Mouse (Mus musculus): ENCODE results near the gene Rnf130. TPM values are rescaled to one million over a fixed set of nuclear protein-coding genes. Genes with fewer than 3 reads are reported as not detected.

The Rnf130 gene
- polyA plus RNA-seq, 1 experiment: not detected

DNA sequence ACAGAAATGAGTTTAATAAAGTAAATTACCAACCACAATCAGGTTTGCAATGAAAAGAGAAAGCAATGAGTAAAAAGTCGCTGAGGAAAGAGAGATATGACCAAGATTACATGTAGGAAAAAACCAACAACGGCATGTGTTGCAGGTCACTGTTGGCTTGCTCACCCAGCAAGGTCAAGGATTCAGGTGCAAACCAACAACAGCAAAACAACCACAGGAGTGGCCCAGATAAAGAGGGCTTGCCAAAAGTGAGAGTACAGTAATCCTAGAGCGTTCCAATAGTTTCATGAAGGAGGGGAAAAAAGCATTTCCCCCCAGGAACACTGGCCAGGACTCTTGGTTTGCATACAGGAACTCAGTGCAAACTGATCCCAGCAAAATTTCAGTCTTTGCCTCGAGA, 28.7 kb upstream of the Rnf130 start:
- no peak overlapping the region for H3K4me3 ChIP-seq (ENCODE audit: insufficient read depth, poor library complexity, severe bottlenecking)
- no peak for TF ChIP-seq CEBPB (IDR thresholded peaks at IDR 0.05; ENCODE audit: low read depth)
- TF ChIP-seq MAX (IDR thresholded peaks at IDR 0.05): no peak
- TF ChIP-seq MYOD1 (IDR thresholded peaks at IDR 0.05; ENCODE audit: control insufficient read depth, insufficient read length, low read depth): no peak
- TF ChIP-seq FOSL1 (IDR thresholded peaks at IDR 0.05; ENCODE audit: insufficient read depth, low read length, poor library complexity, severe bottlenecking): no peak
- no peak for TF ChIP-seq CTCF (IDR thresholded peaks at IDR 0.05; ENCODE audit: control insufficient read depth, insufficient read depth, insufficient read length)
- TF ChIP-seq USF1 (IDR thresholded peaks at IDR 0.05; ENCODE audit: low read depth): no peak
- no peak for TF ChIP-seq MYOG (IDR thresholded peaks at IDR 0.05; ENCODE audit: control insufficient read depth, extremely low read depth, insufficient read length)

DNA sequence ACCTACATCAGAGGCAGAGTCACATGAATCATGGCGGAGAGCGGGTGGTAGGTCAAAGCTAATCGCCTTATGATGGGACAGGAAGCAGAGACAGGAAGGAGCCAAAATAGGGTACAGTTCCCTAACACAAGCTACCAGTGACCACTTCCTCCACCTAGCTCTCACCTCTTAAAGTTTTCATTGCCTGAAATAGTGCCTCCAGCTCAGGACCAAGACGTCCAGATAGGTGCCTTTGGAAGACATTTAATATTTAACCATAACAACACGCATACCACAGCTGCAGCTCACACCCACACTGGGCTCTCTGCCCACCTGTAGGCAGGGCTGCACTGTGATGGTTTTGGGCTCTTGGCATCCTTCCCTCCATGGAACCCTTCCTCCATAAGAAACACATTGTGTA, 27.8 kb upstream of the Rnf130 start:
- H3K79me2 ChIP-seq (ENCODE audit: control insufficient read depth, insufficient read depth): no peaks in the 10 kb centered on the region
- no peaks in the 10 kb centered on the region for H3K36me3 ChIP-seq (ENCODE audit: control insufficient read depth, insufficient read depth)
- no peaks in the 10 kb centered on the region for H3K79me3 ChIP-seq (ENCODE audit: low read depth)
- H3K27me3 ChIP-seq (ENCODE audit: control insufficient read depth, insufficient read depth, insufficient read length): peaks cover 26% of the 10 kb centered on the region
- H3K4me3 ChIP-seq (ENCODE audit: insufficient read depth, poor library complexity, severe bottlenecking): no peak overlapping the region
- TF ChIP-seq USF1 (IDR thresholded peaks at IDR 0.05; ENCODE audit: low read depth) (no peak), FOSL1 (IDR thresholded peaks at IDR 0.05; ENCODE audit: insufficient read depth, low read length, poor library complexity, severe bottlenecking) (no peak), MYOG (IDR thresholded peaks at IDR 0.05; ENCODE audit: control insufficient read depth, extremely low read depth, insufficient read length) (no peak), MYOD1 (IDR thresholded peaks at IDR 0.05; ENCODE audit: control insufficient read depth, insufficient read length, low read depth) (no peak), MAX (IDR thresholded peaks at IDR 0.05) (no peak), CTCF (IDR thresholded peaks at IDR 0.05; ENCODE audit: control insufficient read depth, insufficient read depth, insufficient read length) (no peak), CEBPB (IDR thresholded peaks at IDR 0.05; ENCODE audit: low read depth) (no peak)
- H3ac ChIP-seq (ENCODE audit: control insufficient read depth, insufficient read length, low read depth): no peak overlapping the region

More for the DNA sequence above, 28.7 kb upstream of the Rnf130 start:
- H3K36me3 ChIP-seq (ENCODE audit: control insufficient read depth, insufficient read depth): no peaks in the 10 kb centered on the region
- H3ac ChIP-seq (ENCODE audit: control insufficient read depth, insufficient read length, low read depth): no peak overlapping the region
- H3K79me2 ChIP-seq (ENCODE audit: control insufficient read depth, insufficient read depth): no peaks in the 10 kb centered on the region
- peaks cover 22% of the 10 kb centered on the region for H3K27me3 ChIP-seq (ENCODE audit: control insufficient read depth, insufficient read depth, insufficient read length)
- H3K79me3 ChIP-seq (ENCODE audit: low read depth): no peaks in the 10 kb centered on the region

DNA sequence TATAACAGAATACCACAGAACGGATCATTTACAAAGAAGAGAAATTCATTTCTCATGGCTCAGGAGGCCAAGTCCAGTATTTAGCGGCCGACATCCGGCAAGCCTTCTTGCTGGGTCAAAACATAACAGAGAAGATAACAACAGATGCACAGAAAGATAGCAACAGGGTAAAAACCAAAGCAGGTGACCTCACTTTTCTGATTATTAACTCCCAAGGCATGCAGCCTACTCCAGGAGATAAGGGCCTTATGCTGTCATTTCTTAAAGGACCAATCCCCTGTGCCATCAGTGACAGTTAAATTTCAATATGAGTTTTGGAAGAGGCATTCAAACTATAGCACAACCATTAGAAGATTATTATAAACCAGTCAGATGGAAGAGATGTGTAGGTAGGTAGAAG, 22.3 kb upstream of the Rnf130 start:
- H3K79me2 ChIP-seq (ENCODE audit: control insufficient read depth, insufficient read depth): no peaks in the 10 kb centered on the region
- no peak for TF ChIP-seq FOSL1 (IDR thresholded peaks at IDR 0.05; ENCODE audit: insufficient read depth, low read length, poor library complexity, severe bottlenecking)
- no peaks in the 10 kb centered on the region for H3K79me3 ChIP-seq (ENCODE audit: low read depth)
- no peak overlapping the region for H3K4me3 ChIP-seq (ENCODE audit: insufficient read depth, poor library complexity, severe bottlenecking)
- H3K36me3 ChIP-seq (ENCODE audit: control insufficient read depth, insufficient read depth): no peaks in the 10 kb centered on the region
- peaks cover 39% of the 10 kb centered on the region for H3K27me3 ChIP-seq (ENCODE audit: control insufficient read depth, insufficient read depth, insufficient read length)
- no peak overlapping the region for H3ac ChIP-seq (ENCODE audit: control insufficient read depth, insufficient read length, low read depth)

DNA sequence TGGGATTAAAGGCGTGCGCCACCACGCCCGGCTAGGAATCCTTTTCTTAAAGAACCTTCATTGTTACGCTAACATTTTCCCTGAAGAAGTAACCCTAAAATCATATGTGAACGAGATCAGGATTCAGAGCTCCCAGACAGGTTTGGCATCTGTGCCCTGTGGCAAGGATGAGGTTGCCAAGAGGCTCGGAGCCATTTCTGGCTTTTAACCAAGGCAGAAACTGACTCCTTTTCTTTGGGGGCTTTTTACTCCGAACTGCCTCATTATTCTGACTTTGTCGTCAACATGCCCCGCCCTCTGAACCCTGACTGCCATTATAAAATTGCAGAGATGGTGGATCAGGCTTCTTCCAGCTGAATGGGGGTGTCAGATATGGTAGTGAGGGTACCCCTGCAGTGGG, 17.4 kb upstream of the Rnf130 start:
- H3K79me2 ChIP-seq (ENCODE audit: control insufficient read depth, insufficient read depth): no peaks in the 10 kb centered on the region
- H3K79me3 ChIP-seq (ENCODE audit: low read depth): no peaks in the 10 kb centered on the region
- no peaks in the 10 kb centered on the region for H3K36me3 ChIP-seq (ENCODE audit: control insufficient read depth, insufficient read depth)
- no peak overlapping the region for H3K4me3 ChIP-seq (ENCODE audit: insufficient read depth, poor library complexity, severe bottlenecking)
- H3ac ChIP-seq (ENCODE audit: control insufficient read depth, insufficient read length, low read depth): no peak overlapping the region
- peaks cover 36% of the 10 kb centered on the region for H3K27me3 ChIP-seq (ENCODE audit: control insufficient read depth, insufficient read depth, insufficient read length)
- TF ChIP-seq MYOD1 (IDR thresholded peaks at IDR 0.05; ENCODE audit: control insufficient read depth, insufficient read length, low read depth) (no peak), CTCF (IDR thresholded peaks at IDR 0.05; ENCODE audit: control insufficient read depth, insufficient read depth, insufficient read length) (no peak), USF1 (IDR thresholded peaks at IDR 0.05; ENCODE audit: low read depth) (no peak), MAX (IDR thresholded peaks at IDR 0.05) (no peak), CEBPB (IDR thresholded peaks at IDR 0.05; ENCODE audit: low read depth) (no peak)

DNA sequence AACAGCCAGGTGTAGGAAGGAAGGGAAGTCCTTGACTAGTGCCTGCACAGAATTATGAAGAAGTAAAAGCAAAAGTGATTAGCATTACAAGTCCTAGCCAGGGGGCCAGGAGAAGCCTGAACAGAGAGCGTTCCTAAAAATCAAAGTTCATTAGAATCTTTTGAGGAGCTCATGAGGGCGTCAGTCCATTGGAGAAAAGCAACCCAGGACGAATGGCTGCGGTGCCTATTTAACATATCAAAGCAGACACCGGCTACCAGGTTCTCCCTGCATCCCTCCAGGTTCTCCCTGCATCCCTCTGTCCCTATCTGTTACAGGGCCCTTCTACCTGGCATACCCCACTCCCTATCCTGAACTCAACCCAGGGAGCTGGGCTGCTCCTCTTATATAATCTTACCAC, 16.9 kb upstream of the Rnf130 start:
- Histone ChIP-seq H3K79me2 (ENCODE audit: control insufficient read depth, insufficient read depth) (no peaks in the 10 kb centered on the region), H3K79me3 (ENCODE audit: low read depth) (no peaks in the 10 kb centered on the region), H3K27me3 (ENCODE audit: control insufficient read depth, insufficient read depth, insufficient read length) (peaks cover 36% of the 10 kb centered on the region), H3K36me3 (ENCODE audit: control insufficient read depth, insufficient read depth) (no peaks in the 10 kb centered on the region), H3ac (ENCODE audit: control insufficient read depth, insufficient read length, low read depth) (no peak overlapping the region), H3K4me3 (ENCODE audit: insufficient read depth, poor library complexity, severe bottlenecking) (no peak overlapping the region)
- TF ChIP-seq FOSL1 (IDR thresholded peaks at IDR 0.05; ENCODE audit: insufficient read depth, low read length, poor library complexity, severe bottlenecking) (no peak), CEBPB (IDR thresholded peaks at IDR 0.05; ENCODE audit: low read depth) (no peak), MYOD1 (IDR thresholded peaks at IDR 0.05; ENCODE audit: control insufficient read depth, insufficient read length, low read depth) (no peak), MAX (IDR thresholded peaks at IDR 0.05) (no peak), CTCF (IDR thresholded peaks at IDR 0.05; ENCODE audit: control insufficient read depth, insufficient read depth, insufficient read length) (no peak), MYOG (IDR thresholded peaks at IDR 0.05; ENCODE audit: control insufficient read depth, extremely low read depth, insufficient read length) (no peak), USF1 (IDR thresholded peaks at IDR 0.05; ENCODE audit: low read depth) (no peak)

DNA sequence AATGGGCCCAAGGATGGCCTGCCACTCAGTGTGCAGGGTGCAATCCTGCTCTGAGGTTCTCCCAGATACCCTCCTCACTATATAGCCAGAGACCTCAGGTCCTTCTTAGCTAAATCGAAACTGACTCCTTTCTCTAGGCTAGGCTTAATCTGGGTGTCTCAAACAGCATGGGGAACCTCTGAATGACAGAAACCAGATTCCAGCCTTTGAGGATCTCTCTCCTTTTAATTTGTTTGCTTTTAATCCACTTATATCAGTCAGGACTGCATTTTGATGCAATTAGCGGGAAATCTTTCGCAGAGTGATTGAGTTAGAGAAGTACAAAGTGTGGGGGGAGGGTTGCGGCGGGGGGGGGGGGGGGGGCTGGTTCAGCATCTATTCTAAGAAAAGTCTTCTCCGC, 12.1 kb upstream of the Rnf130 start:
- Histone ChIP-seq H3K27me3 (ENCODE audit: control insufficient read depth, insufficient read depth, insufficient read length) (peaks cover 48% of the 10 kb centered on the region), H3K4me3 (ENCODE audit: insufficient read depth, poor library complexity, severe bottlenecking) (no peak overlapping the region), H3K79me2 (ENCODE audit: control insufficient read depth, insufficient read depth) (no peaks in the 10 kb centered on the region), H3ac (ENCODE audit: control insufficient read depth, insufficient read length, low read depth) (no peak overlapping the region), H3K79me3 (ENCODE audit: low read depth) (no peaks in the 10 kb centered on the region), H3K36me3 (ENCODE audit: control insufficient read depth, insufficient read depth) (no peaks in the 10 kb centered on the region)
- TF ChIP-seq MAX (IDR thresholded peaks at IDR 0.05) (no peak), MYOD1 (IDR thresholded peaks at IDR 0.05; ENCODE audit: control insufficient read depth, insufficient read length, low read depth) (no peak), MYOG (IDR thresholded peaks at IDR 0.05; ENCODE audit: control insufficient read depth, extremely low read depth, insufficient read length) (no peak), CEBPB (IDR thresholded peaks at IDR 0.05; ENCODE audit: low read depth) (no peak), FOSL1 (IDR thresholded peaks at IDR 0.05; ENCODE audit: insufficient read depth, low read length, poor library complexity, severe bottlenecking) (no peak), CTCF (IDR thresholded peaks at IDR 0.05; ENCODE audit: control insufficient read depth, insufficient read depth, insufficient read length) (no peak), USF1 (IDR thresholded peaks at IDR 0.05; ENCODE audit: low read depth) (no peak)
